Mouse (Mus musculus) embryonic facial prominence, embryonic 14.5 days (tissue): ENCODE results near the gene Ints13. TPM values are rescaled to one million over a fixed set of nuclear protein-coding genes. Genes with fewer than 3 reads are reported as not detected.
A peak's percentile ranks its signal among the peaks of the same experiment; 100 is the strongest.
"Not testable (repeated sequence)": the region's sequence is repeated elsewhere in the genome, so short reads cannot be mapped to it uniquely, and the experiment has no call there.

Experiments used
- ATAC-seq: fragments of 200-750 bp; cut with Nextera tagmentation; 2 replicates; pipeline ENCODE4 v1.8.0; 2017; ENCODE audit warnings: low read depth, moderate number of reproducible peaks, moderate TSS enrichment
- DNase-seq: peaks from one replicate; pipeline ENCODE4 v3.0.0-alpha.2; 2015; ENCODE audit warnings: low spot score
- H3K27ac ChIP-seq: fragments of 300-500 bp; sonication (generic); replicated peaks from 2 replicates; pipeline ENCODE4 v1.5.1; 2014; ENCODE audit warnings: low read depth, mild to moderate bottlenecking, low read length, moderate library complexity
- H3K27me3 ChIP-seq: fragments of 300-500 bp; sonication (generic); replicated peaks from 2 replicates; pipeline ENCODE4 v1.6.1; 2014; ENCODE audit warnings: low read length; ENCODE audit not compliant: control insufficient read depth, insufficient read depth
- H3K36me3 ChIP-seq: fragments of 300-500 bp; sonication (generic); 2 replicates; pipeline ENCODE4 v1.6.1; 2014; ENCODE audit warnings: low read length, mixed read lengths; ENCODE audit not compliant: control insufficient read depth, insufficient read depth
- H3K4me1 ChIP-seq: fragments of 300-500 bp; sonication (generic); 2 replicates; pipeline ENCODE4 v1.6.1; 2014; ENCODE audit warnings: antibody characterized with exemption, low read length; ENCODE audit not compliant: control insufficient read depth, insufficient read depth
- H3K4me2 ChIP-seq: fragments of 300-500 bp; sonication (generic); 2 replicates; pipeline ENCODE4 v1.6.1; 2014; ENCODE audit warnings: low read depth, mild to moderate bottlenecking, low read length, moderate library complexity, mixed read lengths
- H3K4me3 ChIP-seq: fragments of 300-500 bp; sonication (generic); 2 replicates; pipeline ENCODE4 v1.5.1; 2014; ENCODE audit warnings: low read depth, mild to moderate bottlenecking, low read length
- H3K9ac ChIP-seq: fragments of 300-500 bp; sonication (generic); 2 replicates; pipeline ENCODE4 v1.6.1; 2014; ENCODE audit warnings: low read depth, mild to moderate bottlenecking, low read length, moderate library complexity, mixed read lengths
- H3K9me3 ChIP-seq: fragments of 300-500 bp; sonication (generic); 2 replicates; pipeline ENCODE4 v1.6.1; 2016; ENCODE audit warnings: low read length; ENCODE audit not compliant: control insufficient read depth
- WGBS: fragments of 180-500 bp; shearing (Covaris S2); extraction: QIAGEN DNeasy Blood & Tissue Kit; methylation state at CpG from one replicate; pipeline ENCODE4 v1.1.7; 2014; 5-methylcytosine and 5-hydroxymethylcytosine counted together
- polyA plus RNA-seq: library from polyadenylated mRNA; unstranded; fragments of >200 nt; fragmentation: Nextera tagmentation; extraction: Ambion mirVana; gene quantifications from 2 replicates; pipeline ENCODE4 v1.2.1, GENCODE M21; 2014

Gene Ints13
- polyA plus RNA-seq, 1 experiment from 2014 or later = 46.4 TPM

DNA sequence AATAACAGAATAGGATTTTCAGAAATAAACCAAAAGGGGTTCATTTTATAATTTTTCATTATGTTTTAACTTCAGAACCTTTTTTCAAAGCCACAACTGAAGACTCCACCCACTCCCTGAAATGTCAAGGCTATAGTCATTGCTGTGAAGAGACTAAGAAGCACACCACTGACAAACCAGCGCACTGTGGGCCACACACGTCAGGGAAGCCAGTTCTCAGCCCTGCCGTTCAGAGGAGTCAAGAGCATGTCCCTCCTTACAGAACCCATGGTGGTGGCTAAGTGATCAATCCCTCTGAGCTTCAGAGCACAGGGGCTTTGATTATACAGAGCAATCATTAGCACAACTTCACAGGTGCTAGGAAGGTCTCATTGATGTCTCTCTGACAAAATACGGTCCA, 25.0 kb upstream of the Ints13 start:
- no peak overlapping the region for H3K27ac ChIP-seq
- H3K4me1 ChIP-seq = no peaks in the 10 kb centered on the region
- no peaks in the 10 kb centered on the region for H3K27me3 ChIP-seq
- H3K9me3 ChIP-seq = no peaks in the 10 kb centered on the region
- ATAC-seq (no peak), DNase-seq (no peak)
- H3K4me2 ChIP-seq = no peak overlapping the region
- H3K36me3 ChIP-seq = peaks cover 87% of the 10 kb centered on the region
- H3K9ac ChIP-seq = no peak overlapping the region
- no peak overlapping the region for H3K4me3 ChIP-seq
- 85% methylated on average over 4 of the region's 4 CpGs for WGBS

DNA sequence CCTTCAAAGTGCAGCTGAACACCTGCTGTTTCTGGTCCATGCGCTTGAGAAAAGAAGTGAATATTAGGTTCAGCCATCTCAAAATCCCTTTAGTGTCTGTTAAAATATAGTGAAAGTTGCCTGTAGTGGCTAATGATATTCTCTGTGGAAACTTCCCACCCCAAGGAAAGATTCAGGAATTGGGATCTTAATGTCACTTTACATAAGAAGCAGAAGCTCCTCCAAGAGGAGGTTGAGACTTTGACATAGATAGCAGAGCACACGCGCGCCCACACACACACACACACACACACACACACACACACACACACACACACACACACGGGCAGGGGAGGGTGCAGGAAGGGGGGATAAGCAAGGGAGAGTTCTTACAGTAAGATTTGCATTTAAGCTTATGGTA, 7.5 kb upstream of the Ints13 start:
- Histone ChIP-seq H3K9ac (no peak overlapping the region), H3K36me3 (peaks cover 44% of the 10 kb centered on the region), H3K27me3 (no peaks in the 10 kb centered on the region), H3K9me3 (no peaks in the 10 kb centered on the region), H3K4me1 (0 out of 2 replicates have a peak, but pooled peaks cover 6% of the 10 kb centered on the region), H3K27ac (no peak overlapping the region), H3K4me2 (no peak overlapping the region), H3K4me3 (no peak overlapping the region)
- ATAC-seq (no peak), DNase-seq (no peak)
- 90% methylated on average over 5 of the region's 5 CpGs for WGBS

DNA sequence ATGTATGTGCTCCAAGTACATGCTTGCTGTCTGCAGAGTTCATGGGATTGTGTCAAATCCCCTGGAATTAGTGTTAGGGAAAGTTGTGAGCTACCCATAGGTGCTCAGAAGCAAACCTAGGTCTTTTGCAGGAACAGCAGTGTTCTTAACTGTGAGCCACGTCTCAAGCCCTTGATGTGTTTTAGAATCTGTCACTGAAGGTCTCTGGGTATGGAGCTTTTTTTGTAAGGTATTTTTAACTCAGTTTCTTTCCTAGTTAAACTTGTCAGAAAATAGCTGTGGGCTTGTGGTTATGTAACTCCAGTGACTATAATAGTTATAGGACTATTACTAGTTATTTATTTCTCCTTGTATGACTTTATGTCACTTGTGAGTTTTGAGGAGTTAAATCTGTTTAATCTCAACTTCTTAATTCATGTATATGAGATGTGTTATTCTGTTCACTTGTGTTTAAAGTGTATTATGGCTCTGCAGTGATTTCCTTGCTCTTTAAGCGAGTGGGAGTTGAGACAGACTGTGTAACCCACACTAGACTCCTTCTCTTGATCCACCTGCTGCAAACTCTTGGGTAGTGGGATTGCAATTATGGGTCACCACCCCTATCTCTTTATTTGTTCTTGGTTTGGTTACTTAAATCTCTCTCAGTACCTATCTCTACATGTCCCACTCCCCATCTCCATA, 5.9 kb upstream of the Ints13 start:
- Histone ChIP-seq H3K4me1 (peaks cover 11% of the 10 kb centered on the region; the same call in 1 of the 2 replicates), H3K9me3 (no peaks in the 10 kb centered on the region), H3K9ac (no peak overlapping the region), H3K27ac (no peak overlapping the region), H3K27me3 (no peaks in the 10 kb centered on the region), H3K4me3 (no peak overlapping the region), H3K4me2 (no peak overlapping the region), H3K36me3 (peaks cover 27% of the 10 kb centered on the region)
- no peak for DNase-seq
- 67% methylated on average over 2 of the region's 2 CpGs for WGBS
- no peak for ATAC-seq

DNA sequence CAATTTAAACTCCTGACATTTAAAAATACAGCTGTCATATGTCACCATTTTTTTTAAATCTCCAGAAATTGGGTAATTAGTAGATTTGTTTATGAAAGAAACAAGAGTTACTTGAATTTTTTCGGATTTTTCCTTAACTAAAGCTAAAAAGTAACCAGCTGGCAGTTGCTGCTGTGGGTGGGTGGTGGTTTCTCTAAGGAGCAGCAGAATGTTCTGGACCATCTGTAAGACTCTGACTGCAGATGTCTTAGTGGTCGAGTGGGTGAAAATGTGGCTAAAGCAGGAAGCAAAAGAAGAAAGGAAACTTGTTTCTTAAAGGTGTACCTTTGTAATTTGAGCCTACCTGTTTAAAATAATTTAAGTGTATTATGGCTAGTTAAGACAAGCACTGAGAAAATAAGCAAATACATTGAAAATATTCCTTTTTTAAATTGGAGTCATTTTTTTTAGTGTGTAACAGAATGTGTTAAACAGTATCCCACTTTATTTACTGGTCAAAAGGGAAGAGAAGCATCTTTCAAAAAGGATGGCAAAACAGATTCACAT, 2.8 kb upstream of the Ints13 start:
- H3K4me3 ChIP-seq = no peak overlapping the region
- peaks cover 23% of the 10 kb centered on the region for H3K4me1 ChIP-seq
- DNase-seq (no peak), ATAC-seq (no peak)
- H3K36me3 ChIP-seq = peaks cover 3% of the 10 kb centered on the region
- no peak overlapping the region for H3K27ac ChIP-seq
- no peaks in the 10 kb centered on the region for H3K9me3 ChIP-seq
- H3K27me3 ChIP-seq = no peaks in the 10 kb centered on the region
- no peak overlapping the region for H3K9ac ChIP-seq
- no peak overlapping the region; the same call in 1 of the 2 replicates for H3K4me2 ChIP-seq
- WGBS = 21% methylated on average over 2 of the region's 2 CpGs

DNA sequence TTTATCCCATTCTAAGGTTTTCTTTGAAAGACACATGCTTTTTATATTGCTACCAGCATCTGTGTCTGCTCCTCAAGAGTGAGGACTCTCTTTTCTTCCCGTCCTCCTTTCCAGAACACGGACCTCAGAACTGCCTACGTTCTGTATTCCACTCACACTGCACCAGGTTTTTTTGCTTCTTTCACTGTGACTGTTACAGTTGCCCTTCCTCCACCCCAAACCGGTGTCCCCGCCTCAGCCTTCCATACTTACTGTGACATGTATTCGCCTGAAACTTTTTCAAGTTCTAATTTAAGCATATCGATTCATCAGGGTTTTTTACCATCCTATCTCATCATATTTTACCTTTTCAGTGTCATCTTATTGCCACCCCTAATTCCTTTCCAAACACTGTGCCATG, 951 bp upstream of the Ints13 start:
- Histone ChIP-seq H3K36me3 (peaks cover 3% of the 10 kb centered on the region; the same call in 1 of the 2 replicates), H3K4me3 (peak overlapping the region; percentile 62), H3K27me3 (no peaks in the 10 kb centered on the region), H3K9ac (peak overlapping the region; percentile 86), H3K4me2 (peak overlapping the region; percentile 71), H3K9me3 (no peaks in the 10 kb centered on the region), H3K4me1 (peaks cover 28% of the 10 kb centered on the region), H3K27ac (peak overlapping the region; percentile 98)
- ATAC-seq = no peak
- DNase-seq = peak; percentile 26
- 5% methylated on average over 7 of the region's 7 CpGs for WGBS

DNA sequence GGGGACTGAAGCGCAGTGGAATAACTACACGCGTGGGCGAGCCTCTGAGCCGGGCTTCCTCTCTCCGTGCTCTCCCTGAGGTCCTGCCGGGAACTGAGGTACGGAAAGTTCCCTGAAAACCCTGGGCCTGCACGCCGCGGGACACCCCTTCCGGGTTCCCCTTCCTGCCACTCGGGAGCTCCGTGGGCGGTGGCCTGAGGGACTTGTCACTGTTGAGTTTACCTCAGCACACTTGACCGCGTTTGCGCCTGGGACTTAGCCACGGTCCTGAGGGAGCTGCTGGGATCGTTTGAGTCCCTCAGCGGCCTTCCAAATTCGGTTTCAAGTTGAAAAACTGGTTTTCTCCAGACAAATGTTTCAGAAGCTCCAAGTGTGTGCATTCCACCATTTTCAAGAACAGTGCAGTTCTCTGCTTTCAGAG, 486 bp upstream of the Ints13 start:
- Histone ChIP-seq H3K9ac (peak overlapping the region; percentile 86), H3K27me3 (no peaks in the 10 kb centered on the region), H3K27ac (peak overlapping the region; percentile 98), H3K4me3 (peak overlapping the region; percentile 62), H3K4me2 (peak overlapping the region; percentile 71), H3K4me1 (peaks cover 26% of the 10 kb centered on the region), H3K36me3 (peaks cover 3% of the 10 kb centered on the region; the same call in 1 of the 2 replicates), H3K9me3 (no peaks in the 10 kb centered on the region)
- DNase-seq (peak; percentile 73), ATAC-seq (peak; percentile 47)
- 0% methylated on average over 22 of the region's 22 CpGs for WGBS

DNA sequence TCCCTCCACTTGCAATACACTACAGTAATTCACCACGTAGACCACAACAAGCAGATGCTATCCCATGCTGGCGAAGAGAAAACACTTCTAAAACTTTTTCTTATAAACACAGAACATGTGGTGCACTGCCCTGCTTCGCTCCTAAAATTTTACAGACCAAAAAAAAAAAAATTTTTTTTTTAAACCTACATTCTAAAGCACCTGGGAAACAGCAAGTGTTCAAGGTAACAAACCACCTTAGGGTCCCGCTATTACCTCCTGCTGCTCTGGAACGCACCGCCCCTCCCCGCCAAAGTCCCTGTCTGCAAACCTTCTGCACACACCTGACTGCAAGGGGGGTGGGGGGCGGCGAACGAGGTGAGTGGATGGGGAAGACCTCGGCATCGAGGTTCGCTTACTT, 732 bp downstream of the Ints13 start, which contains the start of gene Fgfr1op2:
Gene Fgfr1op2 (plus strand): TSS at position 301 of the 400 bp plus-strand sequence.
- H3K36me3 ChIP-seq = peaks cover 3% of the 10 kb centered on the region; the same call in 1 of the 2 replicates
- under 1% methylated on average over 13 of the region's 13 CpGs for WGBS
- no peak for DNase-seq
- no peaks in the 10 kb centered on the region for H3K9me3 ChIP-seq
- peak within 1 kb of the TSS; percentile 71 for H3K4me2 ChIP-seq
- no peak for ATAC-seq
- H3K9ac ChIP-seq = peak within 1 kb of the TSS; percentile 86
- no peaks in the 10 kb centered on the region for H3K27me3 ChIP-seq
- peak within 1 kb of the TSS; percentile 62 for H3K4me3 ChIP-seq
- H3K4me1 ChIP-seq = peaks cover 25% of the 10 kb centered on the region
- peak within 1 kb of the TSS; percentile 98 for H3K27ac ChIP-seq

DNA sequence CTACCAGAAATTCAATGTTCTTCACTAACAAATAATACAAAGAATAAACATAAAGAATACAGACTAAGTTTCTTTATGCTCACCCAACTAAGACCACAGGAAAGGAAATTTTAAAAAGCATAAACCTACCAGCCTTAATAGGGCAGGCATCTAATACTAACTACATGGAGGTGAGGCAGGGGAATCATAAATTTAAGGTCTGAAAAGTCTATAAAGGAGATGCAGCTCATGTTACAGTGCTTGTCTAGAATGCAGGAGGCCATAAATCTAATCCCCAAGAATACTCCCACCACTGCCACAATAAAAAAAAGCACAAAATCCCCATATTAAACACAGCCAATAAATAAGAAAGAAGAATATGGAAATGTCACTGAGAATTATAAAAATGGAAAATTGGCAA, 5.6 kb downstream of the Ints13 start:
- Histone ChIP-seq H3K4me3 (no peak overlapping the region), H3K9me3 (no peaks in the 10 kb centered on the region), H3K4me2 (no peak overlapping the region), H3K9ac (no peak overlapping the region), H3K4me1 (peaks cover 17% of the 10 kb centered on the region), H3K27ac (no peak overlapping the region), H3K27me3 (no peaks in the 10 kb centered on the region), H3K36me3 (peaks cover 6% of the 10 kb centered on the region; the same call in 1 of the 2 replicates)
- no peak for ATAC-seq
- no peak for DNase-seq

DNA sequence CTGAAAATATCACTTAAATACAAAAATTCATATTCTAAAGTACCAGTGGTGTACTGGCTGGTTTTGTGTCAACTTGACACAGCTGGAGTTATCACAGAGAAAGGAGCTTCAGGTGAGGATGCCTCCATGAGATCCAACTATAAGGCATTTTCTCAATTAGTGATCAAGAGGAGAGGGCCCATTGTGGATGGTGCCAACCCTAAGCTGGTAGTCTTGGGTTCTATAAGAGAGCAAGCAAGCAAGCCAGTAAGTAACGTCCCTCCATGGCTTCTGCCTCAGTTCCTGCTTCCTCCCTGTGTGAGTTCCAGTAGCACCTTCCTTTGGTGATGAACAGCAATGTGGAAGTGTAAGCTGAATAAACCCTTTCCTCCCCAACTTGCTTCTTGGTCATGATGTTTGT, 15.2 kb downstream of the Ints13 start:
- peaks cover 60% of the 10 kb centered on the region for H3K36me3 ChIP-seq
- not testable (repeated sequence) for H3K27me3 ChIP-seq, H3K4me3 ChIP-seq, H3K9me3 ChIP-seq, H3K4me2 ChIP-seq, ATAC-seq, H3K4me1 ChIP-seq, H3K9ac ChIP-seq, H3K27ac ChIP-seq, DNase-seq
- 68% methylated on average over 1 of the region's 1 CpGs for WGBS
